Mouse (Mus musculus): ENCODE measurements around the gene Glb1l2.

Glb1l2 gene

GRCm38 (mm10) chr9:26728556-26728955, 77.7 kb downstream of the Glb1l2 start:
- no peak for DNase-seq (ENCODE audit: low spot score)

GRCm38 (mm10) chr9:26727445-26727844, 78.8 kb downstream of the Glb1l2 start:
- DNase-seq (ENCODE audit: low spot score) = no peak

GRCm38 (mm10) chr9:26725709-26726108, 80.6 kb downstream of the Glb1l2 start:
- no peak for DNase-seq (ENCODE audit: low spot score)

- DNase-seq (ENCODE audit: low spot score) = no peak
Measured at GRCm38 (mm10) chr9:26721771-26722170, 84.5 kb downstream of the Glb1l2 start.

GRCm38 (mm10) chr9:26718388-26718787, 87.9 kb downstream of the Glb1l2 start:
- no peak for DNase-seq (ENCODE audit: low spot score)
